Mouse (Mus musculus) thymus, adult 2 months (tissue): Measurements from ENCODE around the gene Rhebl1.

ENCODE experiments used
- CTCF ChIP-seq: fragments of 200-500 bp; IDR thresholded peaks from 2 replicates; pipeline ENCODE4 v1.5.1; 2012; ENCODE audit warnings: mild to moderate bottlenecking, control low read depth, low read length, moderate library complexity, borderline replicate concordance; ENCODE audit not compliant: control insufficient read depth, poor library complexity, insufficient read depth; ENCODE audit errors: extremely low read depth
- POLR2A ChIP-seq: fragments of 200-500 bp; IDR thresholded peaks from 2 replicates; pipeline ENCODE4 v1.6.1; 2012; ENCODE audit warnings: mild to moderate bottlenecking, low read length, control low read depth, moderate library complexity; ENCODE audit not compliant: control insufficient read depth, poor library complexity, insufficient read depth; ENCODE audit errors: extremely low read depth

- TF ChIP-seq CTCF, result no peak
- TF ChIP-seq POLR2A, result no peak
Observed at GRCm38 (mm10) chr15:98867321-98867720, 27.0 kb downstream of the Rhebl1 start.
